Mouse (Mus musculus): Measurements from ENCODE around the gene Pex26. TPM values are rescaled to one million over a fixed set of nuclear protein-coding genes. Genes with fewer than 3 reads are reported as not detected.

Gene Pex26
- polyA plus RNA-seq, 1 experiment from 2014 or later, result 14.2 TPM

DNA sequence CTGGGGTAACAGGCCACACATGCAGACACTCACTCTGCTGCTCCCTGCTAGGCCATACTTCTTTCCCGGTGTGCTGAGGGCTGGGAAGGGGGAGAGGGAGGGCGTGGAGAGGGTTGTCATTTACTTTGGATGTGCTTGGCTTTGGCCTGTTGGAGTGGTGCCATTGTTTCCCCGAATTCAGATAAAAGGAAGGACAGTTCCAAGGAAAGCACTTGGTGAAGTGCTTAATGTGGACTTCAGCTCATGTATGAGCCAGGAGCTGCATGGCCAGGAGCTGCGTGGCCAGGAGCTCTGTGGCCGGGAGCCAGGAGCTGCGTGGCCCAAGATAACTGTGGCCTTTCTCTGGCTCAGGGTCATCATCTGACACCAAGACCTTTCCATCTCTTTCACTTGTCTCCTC, 12.4 kb upstream of the Pex26 start:
- Histone ChIP-seq H3K36me3 (no peaks in the 10 kb centered on the region), H3K4me3 (no peak overlapping the region), H3K27ac (replicated peaks) (no peak overlapping the region), H3K4me2 (replicated peaks) (no peak overlapping the region), H3K27me3 (no peaks in the 10 kb centered on the region), H3K9ac (replicated peaks) (no peak overlapping the region), H3K9me3 (no peaks in the 10 kb centered on the region), H3K4me1 (0 out of 2 replicates have a peak, but pooled peaks cover under 1% of the 10 kb centered on the region)
- no peak for ATAC-seq (replicated peaks)
- 86% methylated on average over 6 of the region's 6 CpGs for WGBS

DNA sequence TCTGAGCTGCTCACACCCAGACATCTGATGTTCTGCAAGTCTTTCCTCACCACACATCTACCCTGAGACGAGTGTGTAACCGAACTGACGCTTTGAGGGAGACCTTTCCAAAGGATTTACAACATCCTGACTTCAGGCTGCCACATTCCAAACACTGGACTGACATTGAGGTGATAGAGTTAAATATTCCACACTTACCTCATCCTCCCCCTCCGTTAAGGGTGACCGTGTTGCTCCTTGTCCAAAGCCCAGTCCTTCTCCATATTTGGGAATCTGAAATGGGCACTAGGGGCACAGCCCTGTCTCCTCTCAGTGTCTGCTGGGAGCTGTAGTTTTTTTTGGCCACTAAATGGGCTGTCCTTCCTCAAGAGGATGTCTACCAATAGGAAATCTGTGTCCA, 10.0 kb upstream of the Pex26 start:
- 0 out of 2 replicates have a peak, but pooled peaks cover 3% of the 10 kb centered on the region for H3K4me1 ChIP-seq
- no peak for ATAC-seq (replicated peaks)
- no peak overlapping the region for H3K9ac ChIP-seq (replicated peaks)
- no peaks in the 10 kb centered on the region for H3K27me3 ChIP-seq
- no peaks in the 10 kb centered on the region for H3K9me3 ChIP-seq
- H3K4me2 ChIP-seq (replicated peaks), result no peak overlapping the region
- H3K27ac ChIP-seq (replicated peaks), result no peak overlapping the region
- no peak overlapping the region for H3K4me3 ChIP-seq
- no peaks in the 10 kb centered on the region for H3K36me3 ChIP-seq
- WGBS, result 73% methylated on average over 5 of the region's 5 CpGs

DNA sequence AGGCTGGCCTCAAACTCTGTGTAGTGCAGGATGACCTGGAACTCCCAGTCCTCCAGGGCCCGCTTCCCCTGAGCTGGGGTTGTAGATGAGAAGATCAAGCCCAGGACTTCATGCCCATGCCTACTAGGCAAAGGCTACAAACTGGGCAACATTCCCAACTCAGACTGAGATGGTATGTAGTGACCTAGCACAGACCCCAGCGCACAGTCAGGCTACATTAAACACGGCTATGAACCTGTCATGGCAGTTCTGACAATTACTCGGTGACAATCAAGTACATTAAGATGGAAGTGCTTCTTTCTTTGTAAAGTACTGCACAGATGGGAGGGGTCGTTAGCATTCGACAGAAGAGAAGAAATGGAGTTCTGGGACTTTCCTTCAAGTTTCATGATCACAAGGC, 8.7 kb upstream of the Pex26 start:
- no peaks in the 10 kb centered on the region for H3K27me3 ChIP-seq
- WGBS, result 89% methylated on average over 6 of the region's 6 CpGs
- H3K4me3 ChIP-seq, result no peak overlapping the region
- H3K4me1 ChIP-seq, result 0 out of 2 replicates have a peak, but pooled peaks cover 3% of the 10 kb centered on the region
- no peaks in the 10 kb centered on the region for H3K9me3 ChIP-seq
- H3K27ac ChIP-seq (replicated peaks), result no peak overlapping the region
- no peak overlapping the region for H3K9ac ChIP-seq (replicated peaks)
- no peak for ATAC-seq (replicated peaks)
- H3K4me2 ChIP-seq (replicated peaks), result no peak overlapping the region
- H3K36me3 ChIP-seq, result no peaks in the 10 kb centered on the region

DNA sequence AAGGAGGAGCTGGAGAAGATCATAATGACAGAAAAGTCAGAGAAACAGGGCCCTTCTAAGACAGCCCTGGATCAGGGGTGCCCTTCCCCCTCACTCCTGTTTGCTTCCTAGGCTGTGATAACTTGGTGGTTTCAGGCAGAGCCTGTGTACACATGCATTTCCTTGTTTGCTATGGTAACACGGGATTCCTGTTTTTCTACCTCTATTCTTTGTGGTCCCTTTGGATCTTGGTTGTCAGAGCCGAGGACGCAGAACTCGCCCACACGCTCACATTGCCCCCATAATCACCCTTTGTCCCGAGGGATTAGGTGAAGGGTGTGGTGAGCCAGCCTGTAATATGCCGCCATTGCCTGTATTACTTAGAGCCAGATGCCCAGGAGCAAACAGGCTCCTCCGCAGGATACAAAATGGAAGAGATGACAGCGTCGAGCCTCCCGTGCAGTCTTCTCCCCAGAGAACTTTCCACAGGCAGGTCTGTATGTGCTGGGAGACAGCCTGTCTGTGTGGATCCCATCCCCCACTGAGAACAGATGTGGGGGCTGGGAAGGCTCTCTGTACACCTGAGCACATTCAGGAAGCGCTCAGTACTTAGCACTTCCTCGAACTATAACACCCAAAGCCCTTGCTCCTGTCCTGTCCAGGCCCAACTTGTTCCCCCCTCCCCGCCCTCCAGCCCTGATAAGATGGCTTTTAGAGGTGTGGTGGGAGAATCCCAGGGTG, 7.3 kb upstream of the Pex26 start:
- Histone ChIP-seq H3K9ac (replicated peaks) (no peak overlapping the region; the same call in 1 of the 2 replicates), H3K27ac (replicated peaks) (no peak overlapping the region), H3K4me3 (no peak overlapping the region), H3K27me3 (no peaks in the 10 kb centered on the region), H3K9me3 (no peaks in the 10 kb centered on the region), H3K36me3 (no peaks in the 10 kb centered on the region), H3K4me1 (0 out of 2 replicates have a peak, but pooled peaks cover 3% of the 10 kb centered on the region), H3K4me2 (replicated peaks) (no peak overlapping the region)
- WGBS, result 47% methylated on average over 14 of the region's 14 CpGs
- no peak for ATAC-seq (replicated peaks)

DNA sequence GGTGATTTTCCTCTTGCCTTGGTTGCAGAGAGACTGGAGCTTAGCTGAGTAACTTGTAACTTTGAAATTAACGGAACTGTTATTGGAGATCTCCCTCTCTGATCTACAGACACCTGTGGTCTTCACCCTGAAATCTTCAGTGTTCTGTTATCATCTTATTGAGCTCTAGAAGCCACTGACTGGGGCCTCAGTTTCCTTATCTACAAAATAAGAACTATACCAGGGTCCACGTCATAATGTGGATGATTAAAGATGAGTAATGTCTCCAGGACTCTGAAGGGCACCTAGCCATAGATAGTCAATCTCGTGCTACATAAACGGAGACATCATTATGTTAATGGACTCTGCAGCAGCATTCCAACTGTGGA, 6.8 kb upstream of the Pex26 start:
- Histone ChIP-seq H3K27me3 (no peaks in the 10 kb centered on the region), H3K4me2 (replicated peaks) (no peak overlapping the region), H3K4me3 (no peak overlapping the region), H3K9ac (replicated peaks) (no peak overlapping the region), H3K9me3 (no peaks in the 10 kb centered on the region), H3K36me3 (no peaks in the 10 kb centered on the region), H3K4me1 (0 out of 2 replicates have a peak, but pooled peaks cover 3% of the 10 kb centered on the region), H3K27ac (replicated peaks) (no peak overlapping the region)
- WGBS, result 80% methylated on average over 4 of the region's 4 CpGs
- ATAC-seq (replicated peaks), result no peak

DNA sequence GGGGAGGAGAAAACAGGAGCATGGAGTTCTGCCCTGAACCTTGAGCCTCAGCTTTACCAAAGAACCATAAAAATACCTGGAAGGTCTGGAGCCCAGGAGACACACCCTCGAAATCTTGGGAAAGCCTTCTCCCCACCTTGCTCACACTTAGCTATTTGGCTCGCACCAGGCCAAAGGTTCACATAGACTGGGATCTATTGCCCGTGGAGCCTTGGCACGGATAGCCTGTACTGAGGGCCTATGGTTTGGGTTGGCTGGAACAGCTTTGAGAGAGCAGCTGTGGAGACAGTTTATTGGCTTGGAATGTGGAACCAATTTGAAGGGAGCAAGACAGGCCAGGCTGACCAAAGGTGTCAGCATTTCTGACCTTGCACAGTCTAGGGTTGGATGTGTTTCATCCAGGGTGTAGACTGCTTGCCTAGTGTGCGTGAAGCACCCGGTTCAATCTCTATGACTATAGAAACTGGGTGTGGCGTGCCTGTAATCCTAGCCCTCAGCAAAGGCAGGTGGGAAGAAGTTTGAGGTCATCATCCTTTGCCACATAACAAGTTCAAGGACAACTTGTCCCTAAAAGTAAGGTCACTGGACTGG, 6.3 kb upstream of the Pex26 start:
- ATAC-seq (replicated peaks), result no peak
- Histone ChIP-seq H3K4me1 (0 out of 2 replicates have a peak, but pooled peaks cover 3% of the 10 kb centered on the region), H3K27ac (replicated peaks) (no peak overlapping the region), H3K9ac (replicated peaks) (no peak overlapping the region), H3K36me3 (no peaks in the 10 kb centered on the region), H3K4me2 (replicated peaks) (no peak overlapping the region), H3K4me3 (no peak overlapping the region), H3K27me3 (no peaks in the 10 kb centered on the region), H3K9me3 (no peaks in the 10 kb centered on the region)
- WGBS, result 88% methylated on average over 7 of the region's 7 CpGs

DNA sequence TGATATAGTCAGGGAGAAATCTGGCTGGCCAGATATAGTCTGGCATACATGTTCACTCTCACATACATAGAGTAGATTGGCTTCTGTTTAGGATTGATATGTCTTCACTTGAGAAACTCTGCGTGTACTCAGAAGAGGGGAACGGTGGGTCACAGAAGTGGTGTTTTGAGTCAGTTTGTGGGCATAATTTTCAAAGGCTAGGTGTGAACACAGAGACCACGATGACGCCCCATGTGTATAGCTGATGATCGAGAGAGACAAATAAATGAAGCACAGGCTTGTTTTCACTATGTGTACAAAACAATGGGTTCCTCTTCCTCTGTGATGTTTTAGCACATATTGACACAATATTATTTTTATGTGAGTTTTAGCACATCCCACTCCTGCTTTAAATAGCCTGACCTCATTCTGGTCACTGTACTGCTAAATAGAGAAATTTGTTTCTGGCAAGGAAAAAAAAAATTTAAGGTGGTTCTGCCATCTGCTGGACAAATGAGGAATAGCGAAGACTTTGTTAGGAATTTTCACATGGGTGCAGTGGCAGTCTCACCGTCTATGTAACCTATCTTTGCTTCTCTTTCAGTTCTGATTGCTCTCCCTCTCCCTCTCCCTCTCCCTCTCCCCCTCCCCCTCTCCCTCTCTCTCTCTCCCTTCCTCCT, 4.6 kb upstream of the Pex26 start:
- no peaks in the 10 kb centered on the region for H3K27me3 ChIP-seq
- H3K27ac ChIP-seq (replicated peaks), result no peak overlapping the region
- no peak overlapping the region for H3K4me2 ChIP-seq (replicated peaks)
- H3K9ac ChIP-seq (replicated peaks), result no peak overlapping the region
- H3K9me3 ChIP-seq, result no peaks in the 10 kb centered on the region
- peaks cover 8% of the 10 kb centered on the region; the same call in 1 of the 2 replicates for H3K4me1 ChIP-seq
- ATAC-seq (replicated peaks), result no peak; the same call in 1 of the 2 replicates
- 62% methylated on average over 7 of the region's 7 CpGs for WGBS
- H3K4me3 ChIP-seq, result no peak overlapping the region
- H3K36me3 ChIP-seq, result no peaks in the 10 kb centered on the region

DNA sequence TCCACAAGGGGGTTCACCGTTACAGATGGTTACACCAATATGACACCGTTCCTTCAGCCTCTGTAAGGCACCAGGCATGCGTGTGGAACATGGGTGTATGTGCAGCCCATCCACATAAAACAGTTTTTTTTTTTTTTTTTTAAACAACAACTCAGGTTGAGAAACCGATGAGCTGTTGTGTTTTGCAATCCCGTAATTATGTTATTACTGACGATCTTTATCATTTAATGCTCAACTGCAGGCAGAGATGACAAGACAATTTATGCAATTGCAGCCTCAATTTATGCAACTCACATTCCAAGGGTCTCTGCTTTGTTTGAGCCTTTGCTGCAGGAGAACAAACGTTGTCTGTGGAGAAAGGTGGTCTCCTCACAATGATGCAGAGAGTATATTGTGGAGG, 3.6 kb upstream of the Pex26 start:
- no peaks in the 10 kb centered on the region for H3K27me3 ChIP-seq
- peaks cover 16% of the 10 kb centered on the region for H3K4me1 ChIP-seq
- no peak for ATAC-seq (replicated peaks)
- no peak overlapping the region for H3K9ac ChIP-seq (replicated peaks)
- H3K4me2 ChIP-seq (replicated peaks), result no peak overlapping the region
- H3K36me3 ChIP-seq, result no peaks in the 10 kb centered on the region
- no peak overlapping the region for H3K27ac ChIP-seq (replicated peaks)
- 77% methylated on average over 7 of the region's 7 CpGs for WGBS
- H3K4me3 ChIP-seq, result no peak overlapping the region
- no peaks in the 10 kb centered on the region for H3K9me3 ChIP-seq

DNA sequence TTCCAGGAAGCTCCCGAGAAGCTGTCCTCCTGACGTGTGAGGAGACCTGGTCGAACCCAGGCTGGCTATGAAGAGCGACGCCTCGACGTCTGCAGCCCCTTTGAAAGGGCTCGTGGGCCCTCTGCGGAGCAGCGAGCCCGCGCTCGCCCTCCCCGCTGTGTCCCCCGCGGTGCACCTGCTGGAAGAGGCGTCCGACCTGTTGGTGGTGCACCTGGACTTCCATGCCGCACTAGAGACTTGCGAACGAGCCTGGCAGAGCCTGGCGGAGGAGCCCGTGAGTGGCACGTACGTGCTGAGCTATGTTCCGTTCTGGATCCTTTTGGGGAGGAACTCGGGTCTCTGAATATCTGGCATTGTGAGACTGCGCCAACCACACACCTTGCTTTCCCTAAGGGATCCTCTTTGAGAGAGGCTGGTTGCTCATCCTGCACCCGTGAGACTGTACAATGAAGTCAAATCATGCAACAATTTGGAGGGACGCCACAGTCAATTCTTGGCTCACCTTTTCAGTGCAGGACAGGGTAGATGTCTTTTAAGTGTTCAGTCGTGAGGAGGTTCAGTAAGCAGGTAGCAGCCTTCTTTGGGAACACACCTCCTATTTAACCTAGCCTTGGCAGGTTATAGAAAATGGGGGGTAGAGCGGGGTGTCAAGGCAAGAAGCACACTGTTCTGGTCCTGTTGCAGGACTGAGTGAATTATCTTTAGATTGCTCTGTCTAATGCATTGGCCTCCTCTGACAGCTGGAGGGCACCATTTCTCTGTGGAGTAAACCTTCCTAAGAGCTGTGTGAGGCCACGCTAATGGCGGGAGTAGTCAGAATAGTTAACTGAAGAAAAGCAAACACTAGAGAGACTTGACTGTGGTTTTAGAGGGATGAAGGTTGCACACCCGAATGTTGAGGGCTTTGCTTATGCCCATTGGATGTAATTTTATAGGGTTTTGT, 1.0 kb downstream of the Pex26 start:
- H3K4me3 ChIP-seq, result peak overlapping the region; percentile 53
- no peaks in the 10 kb centered on the region for H3K9me3 ChIP-seq
- ATAC-seq (replicated peaks), result peak; percentile 54
- no peaks in the 10 kb centered on the region for H3K27me3 ChIP-seq
- H3K9ac ChIP-seq (replicated peaks), result peak overlapping the region; percentile 70
- H3K27ac ChIP-seq (replicated peaks), result peak overlapping the region; percentile 93
- peaks cover 27% of the 10 kb centered on the region for H3K4me1 ChIP-seq
- peak overlapping the region; percentile 84 for H3K4me2 ChIP-seq (replicated peaks)
- H3K36me3 ChIP-seq, result peaks cover 6% of the 10 kb centered on the region; the same call in 1 of the 2 replicates
- 3% methylated on average over 35 of the region's 35 CpGs for WGBS

DNA sequence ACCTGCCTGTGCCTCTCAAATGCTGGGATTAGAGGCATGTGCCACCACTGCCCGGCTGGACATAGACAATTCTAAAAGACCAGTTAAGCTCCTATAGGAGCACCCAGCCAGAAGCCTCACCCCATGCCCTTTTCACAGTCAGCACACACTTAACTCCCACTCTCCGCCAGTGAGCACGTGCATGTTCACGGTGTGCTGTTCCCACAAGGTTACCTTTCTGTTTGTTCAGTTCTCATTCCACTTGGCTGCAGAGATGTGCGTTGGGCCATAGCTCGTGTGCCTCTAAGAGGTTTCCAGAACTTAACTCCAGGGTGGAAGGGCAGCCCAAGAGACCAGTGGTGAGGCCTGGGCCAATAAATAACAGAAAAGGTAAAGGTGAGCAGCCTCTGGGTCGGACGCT, 1.8 kb downstream of the Pex26 start:
- Histone ChIP-seq H3K4me1 (peaks cover 27% of the 10 kb centered on the region), H3K27me3 (no peaks in the 10 kb centered on the region), H3K4me3 (peak overlapping the region; percentile 53), H3K36me3 (peaks cover 13% of the 10 kb centered on the region; the same call in 1 of the 2 replicates), H3K27ac (replicated peaks) (no peak overlapping the region), H3K9me3 (no peaks in the 10 kb centered on the region), H3K9ac (replicated peaks) (peak overlapping the region; percentile 14; the same call in 1 of the 2 replicates), H3K4me2 (replicated peaks) (peak overlapping the region; percentile 84)
- no peak for ATAC-seq (replicated peaks)
- WGBS, result 84% methylated on average over 8 of the region's 8 CpGs

DNA sequence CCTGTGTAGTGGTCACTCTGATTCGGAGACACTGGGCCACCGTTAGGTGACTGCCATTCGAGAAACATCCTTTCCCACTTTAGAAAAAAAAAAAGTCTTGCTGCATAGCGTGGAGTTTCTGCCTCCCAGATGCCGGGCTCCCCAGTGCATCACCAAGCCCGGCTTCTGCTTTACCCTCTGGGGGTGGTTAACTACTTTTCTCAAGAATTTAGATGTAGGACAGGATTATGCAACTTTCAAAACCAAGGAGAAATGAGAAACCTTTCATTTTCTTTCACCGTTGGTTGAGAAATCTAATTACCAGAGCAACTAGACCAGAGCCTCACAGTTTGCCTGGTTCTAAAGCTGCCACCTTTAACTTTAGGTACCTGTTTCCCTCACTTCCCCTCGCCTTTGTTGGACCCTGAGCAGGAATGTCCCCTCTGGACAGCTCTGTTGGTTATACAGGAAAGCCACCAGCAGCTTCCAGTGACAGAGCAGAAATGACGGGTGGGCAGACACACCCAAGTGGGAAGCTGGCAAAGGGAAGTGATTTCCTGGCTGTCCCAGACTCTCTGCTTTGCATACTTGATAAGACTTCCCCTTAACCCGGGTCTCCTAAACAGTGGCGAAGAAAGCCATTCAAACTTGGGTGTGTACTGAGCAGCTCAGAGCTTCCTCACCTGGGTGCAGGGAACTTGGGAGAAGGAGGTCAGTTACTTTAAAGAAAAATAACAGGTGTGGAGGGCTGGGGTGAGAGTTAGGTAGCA, 8.0 kb downstream of the Pex26 start:
- Histone ChIP-seq H3K9ac (replicated peaks) (no peak overlapping the region), H3K4me2 (replicated peaks) (no peak overlapping the region), H3K4me1 (no peaks in the 10 kb centered on the region), H3K4me3 (no peak overlapping the region), H3K9me3 (no peaks in the 10 kb centered on the region), H3K36me3 (peaks cover 35% of the 10 kb centered on the region), H3K27me3 (no peaks in the 10 kb centered on the region), H3K27ac (replicated peaks) (no peak overlapping the region)
- ATAC-seq (replicated peaks), result no peak
- 87% methylated on average over 11 of the region's 11 CpGs for WGBS

Data from forebrain, embryonic 15.5 days (tissue).